In the genomic region with DNA sequence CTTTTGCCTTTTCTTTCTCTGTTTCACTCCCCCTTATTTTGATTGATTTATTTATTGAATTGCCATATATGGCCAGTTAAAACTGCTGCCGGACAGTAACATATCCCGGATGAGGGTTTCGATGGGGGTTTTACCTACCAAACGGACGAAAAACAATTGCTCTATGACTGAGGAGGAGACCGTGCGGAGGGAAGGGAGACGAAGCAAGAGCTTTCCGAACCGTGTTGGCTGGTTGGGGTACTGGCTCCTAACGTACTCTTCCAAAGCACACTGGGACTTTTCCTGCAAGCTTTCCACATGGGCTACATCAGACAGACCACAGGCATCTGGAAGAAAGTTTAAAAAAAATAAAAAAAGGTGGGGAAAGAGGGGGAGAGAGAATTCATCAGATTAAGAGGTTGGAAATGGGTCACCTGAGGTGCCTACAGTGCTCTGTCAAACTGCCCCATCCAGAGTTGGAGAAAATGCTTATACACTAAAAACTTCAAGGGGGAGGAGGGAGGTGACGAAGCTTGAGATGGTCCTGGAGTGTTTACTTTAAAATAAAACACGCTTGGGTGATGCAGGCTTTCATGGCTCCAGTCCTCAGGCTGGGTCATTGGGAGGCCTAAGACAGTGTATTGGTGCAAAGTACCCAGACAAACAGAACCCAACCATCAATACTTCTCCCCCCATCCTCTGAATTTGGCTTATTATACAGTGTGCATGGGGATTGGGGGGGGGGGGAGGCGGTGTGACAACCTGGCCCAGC, we compare ENCODE assay signal across 9 mouse cellular contexts. TPM values are rescaled to one million over a fixed set of nuclear protein-coding genes. Genes with fewer than 3 reads are reported as not detected.
DNase-seq lines count a peak whose midpoint lies in the region; ATAC-seq and TF ChIP-seq lines count a peak whose summit lies in the region.
"Had no signal": no experiment of that assay in that cellular context is flagged by ENCODE, and none has a peak within 500 bp of the region (broad histone marks: within the 10 kb centered on the region; RNA-seq: fewer than 3 reads in every experiment).

No protein-coding gene starts in this region.

- no peaks in the 10 kb centered on the region for H3K9me3 ChIP-seq in midbrain, embryonic 16.5 days (replicated peaks; ENCODE audit: control insufficient read depth, low read length, poor library complexity, severe bottlenecking)

- peak overlapping the region; percentile 72 for H3K4me2 ChIP-seq in midbrain, embryonic 16.5 days (ENCODE audit: low read length)

- 11% methylated on average over 14 of the region's 14 CpGs for WGBS in midbrain, embryonic 16.5 days

- no peak for ATAC-seq in midbrain, embryonic 16.5 days

- H3K4me3 ChIP-seq in embryonic fibroblast, embryonic 13.5 days (ENCODE audit: insufficient read depth, low read length), result peak overlapping the region; percentile 36
- H3K4me3 ChIP-seq in midbrain, embryonic 16.5 days (ENCODE audit: low read depth, low read length), result peak overlapping the region; percentile 72
- H3K4me3 ChIP-seq: erythroblast, embryonic 14.5 days had no signal

- no peak for TF ChIP-seq CTCF in embryonic fibroblast, embryonic 13.5 days (IDR thresholded peaks at IDR 0.05; ENCODE audit: borderline replicate concordance, insufficient read depth, low read length)

- H3K4me1 ChIP-seq in embryonic fibroblast, embryonic 13.5 days (ENCODE audit: control insufficient read depth, insufficient read depth, low read length), result peaks cover 2% of the 10 kb centered on the region
- 0 out of 2 replicates have a peak, but pooled peaks cover 3% of the 10 kb centered on the region for H3K4me1 ChIP-seq in midbrain, embryonic 16.5 days (ENCODE audit: control insufficient read depth, insufficient read depth, low read length)

- peaks cover 18% of the 10 kb centered on the region for H3K27me3 ChIP-seq in midbrain, embryonic 16.5 days (ENCODE audit: control insufficient read depth, insufficient read depth, low read depth, low read length)

- H3K36me3 ChIP-seq in midbrain, embryonic 16.5 days (ENCODE audit: control insufficient read depth, insufficient read depth, low read length), result no peaks in the 10 kb centered on the region

- peak; percentile 38 for DNase-seq in kidney, adult 18-20 months
- DNase-seq in kidney, postnatal 14 days, result no peak
- DNase-seq in kidney, adult 9 months, result peak; percentile 35
- no peak for DNase-seq in thymus, postnatal 4 days
- DNase-seq in cerebellum, adult 9-10 months, result no peak
- DNase-seq in spleen, adult 12 weeks (ENCODE audit: low spot score), result no peak

- peak; percentile 16; the same call in 1 of the 2 replicates for TF ChIP-seq POLR2A in embryonic fibroblast, embryonic 13.5 days (IDR thresholded peaks at IDR 0.05; ENCODE audit: low read depth, low read length)

- peak overlapping the region; percentile 50 for H3K27ac ChIP-seq in embryonic fibroblast, embryonic 13.5 days (ENCODE audit: insufficient read depth, low read length)
- peak overlapping the region; percentile 43 for H3K27ac ChIP-seq in midbrain, embryonic 16.5 days (ENCODE audit: low read length)

- H3K9ac ChIP-seq in midbrain, embryonic 16.5 days (ENCODE audit: low read depth, low read length), result peak overlapping the region; percentile 23; the same call in 1 of the 2 replicates

RNA-seq across cellular contexts. Expression of a gene that starts 11.8 kb away (rescaled TPM):
- 47.0 and 54.4 TPM in 2 replicates for polyA plus RNA-seq in embryonic fibroblast, embryonic 13.5 days (2011; ENCODE audit: insufficient read length, low read depth, missing spikeins)
- 78.0 and 102 TPM in 2 replicates for polyA plus RNA-seq in midbrain, embryonic 16.5 days (2015; fragmentation: Nextera tagmentation; extraction: Ambion mirVana)
- polyA plus RNA-seq: erythroblast, embryonic 14.5 days had no signal

Comparison
In these comparisons a context has a peak if more than half of its experiments do, and no peak if none do; other contexts are left out.
1. DNase-seq: peak in kidney, adult 18-20 months (single experiment) and kidney, adult 9 months (single experiment); none in kidney, postnatal 14 days (single experiment), thymus, postnatal 4 days (single experiment), cerebellum, adult 9-10 months (single experiment) and spleen, adult 12 weeks (single experiment).